Mouse (Mus musculus) liver, embryonic 13.5 days (tissue): ENCODE measurements at regions not wholly inside any gene's neighbourhood (a gene's known extent, or its start where the extent isn't known, plus 50 kb on each side); places are given as distances from the start of the nearest gene placed in this dataset.

Experiments
- ATAC-seq: fragments of 200-750 bp; cut with Nextera tagmentation; 2 replicates; pipeline ENCODE4 v1.8.0; 2017; ENCODE audit warnings: low read depth, mild to moderate bottlenecking, moderate number of reproducible peaks, moderate library complexity
- DNase-seq: peaks from one replicate; pipeline ENCODE4 v3.0.0; 2022
- H3K27ac ChIP-seq: fragments of 300-500 bp; sonication (generic); 2 replicates; pipeline ENCODE4 v1.5.1; 2015; ENCODE audit warnings: moderate library complexity, mild to moderate bottlenecking, inconsistent platforms
- H3K27me3 ChIP-seq: fragments of 300-500 bp; sonication (generic); 2 replicates; pipeline ENCODE4 v1.6.1; 2015; ENCODE audit warnings: mild to moderate bottlenecking, inconsistent platforms
- H3K36me3 ChIP-seq: fragments of 300-500 bp; sonication (generic); 2 replicates; pipeline ENCODE4 v1.6.1; 2015; ENCODE audit warnings: mild to moderate bottlenecking, inconsistent platforms
- H3K4me1 ChIP-seq: fragments of 300-500 bp; sonication (generic); replicated peaks from 2 replicates; pipeline ENCODE4 v1.6.1; 2015; ENCODE audit warnings: inconsistent platforms
- H3K4me2 ChIP-seq: fragments of 300-500 bp; sonication (generic); 2 replicates; pipeline ENCODE4 v1.6.1; 2015; ENCODE audit warnings: inconsistent platforms, mild to moderate bottlenecking, moderate library complexity
- H3K4me3 ChIP-seq: fragments of 300-500 bp; sonication (generic); replicated peaks from 2 replicates; pipeline ENCODE4 v1.5.1; 2015; ENCODE audit warnings: mild to moderate bottlenecking, inconsistent platforms
- H3K9ac ChIP-seq: fragments of 300-500 bp; sonication (generic); 2 replicates; pipeline ENCODE4 v1.6.1; 2015; ENCODE audit warnings: mild to moderate bottlenecking, inconsistent platforms
- H3K9me3 ChIP-seq: fragments of 300-500 bp; sonication (generic); replicated peaks from 2 replicates; pipeline ENCODE4 v1.6.1; 2016; ENCODE audit warnings: inconsistent platforms
- WGBS: fragments of 180-500 bp; shearing (Covaris S2); methylation state at CpG from one replicate; pipeline ENCODE4 v1.1.7; 2015; ENCODE audit not compliant: insufficient replicate concordance; 5-methylcytosine and 5-hydroxymethylcytosine counted together

DNA sequence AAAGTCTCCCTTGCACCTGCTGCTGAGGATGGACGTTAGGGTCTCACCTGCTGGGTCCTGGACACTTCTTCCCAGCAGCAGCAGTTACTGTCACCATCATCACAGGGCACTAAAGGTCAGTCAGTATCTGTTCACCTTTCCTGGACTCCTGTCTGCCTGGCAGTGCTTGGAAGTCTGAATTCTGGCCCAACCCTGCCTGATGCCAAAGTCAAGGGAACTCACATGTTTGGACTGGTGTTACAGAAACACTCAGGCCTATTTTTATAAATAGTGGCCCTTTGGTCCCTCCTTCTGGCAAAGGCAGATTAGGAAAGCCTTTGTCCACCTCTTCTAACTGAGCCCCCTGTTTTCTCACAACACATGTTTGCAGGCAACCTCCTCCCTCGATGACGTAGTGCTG is 126.2 kb upstream of the Adamts16 start:
- WGBS, result 58% methylated on average over 3 of the region's 3 CpGs
- H3K36me3 ChIP-seq, result no peaks in the 10 kb centered on the region
- no peaks in the 10 kb centered on the region for H3K4me1 ChIP-seq
- H3K9ac ChIP-seq, result no peak overlapping the region
- no peak overlapping the region for H3K4me2 ChIP-seq
- H3K27me3 ChIP-seq, result no peaks in the 10 kb centered on the region
- H3K9me3 ChIP-seq, result no peaks in the 10 kb centered on the region
- H3K27ac ChIP-seq, result no peak overlapping the region
- DNase-seq, result no peak
- no peak for ATAC-seq
- no peak overlapping the region for H3K4me3 ChIP-seq

DNA sequence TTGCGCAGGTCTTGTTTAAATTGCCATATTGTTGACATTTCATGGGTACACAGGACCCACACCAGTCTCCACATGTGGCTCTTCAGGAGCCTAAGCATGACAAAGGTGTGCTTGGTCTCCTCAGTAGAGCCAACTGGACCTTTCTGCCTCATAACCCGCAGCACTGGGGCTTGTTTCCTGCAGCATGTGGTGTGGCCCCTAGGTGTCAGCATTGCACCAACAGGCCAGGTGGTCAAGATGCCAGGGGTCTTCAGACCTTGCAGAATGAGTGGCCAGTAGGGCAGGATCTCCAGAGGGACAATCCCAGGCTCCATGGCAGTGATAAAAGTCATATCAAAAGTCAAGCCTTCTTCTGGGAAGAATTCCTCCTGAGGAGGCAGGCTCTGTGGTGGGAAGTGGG is 121.8 kb upstream of the Adamts16 start:
- WGBS, result 50% methylated on average over 2 of the region's 2 CpGs
- DNase-seq, result no peak

DNA sequence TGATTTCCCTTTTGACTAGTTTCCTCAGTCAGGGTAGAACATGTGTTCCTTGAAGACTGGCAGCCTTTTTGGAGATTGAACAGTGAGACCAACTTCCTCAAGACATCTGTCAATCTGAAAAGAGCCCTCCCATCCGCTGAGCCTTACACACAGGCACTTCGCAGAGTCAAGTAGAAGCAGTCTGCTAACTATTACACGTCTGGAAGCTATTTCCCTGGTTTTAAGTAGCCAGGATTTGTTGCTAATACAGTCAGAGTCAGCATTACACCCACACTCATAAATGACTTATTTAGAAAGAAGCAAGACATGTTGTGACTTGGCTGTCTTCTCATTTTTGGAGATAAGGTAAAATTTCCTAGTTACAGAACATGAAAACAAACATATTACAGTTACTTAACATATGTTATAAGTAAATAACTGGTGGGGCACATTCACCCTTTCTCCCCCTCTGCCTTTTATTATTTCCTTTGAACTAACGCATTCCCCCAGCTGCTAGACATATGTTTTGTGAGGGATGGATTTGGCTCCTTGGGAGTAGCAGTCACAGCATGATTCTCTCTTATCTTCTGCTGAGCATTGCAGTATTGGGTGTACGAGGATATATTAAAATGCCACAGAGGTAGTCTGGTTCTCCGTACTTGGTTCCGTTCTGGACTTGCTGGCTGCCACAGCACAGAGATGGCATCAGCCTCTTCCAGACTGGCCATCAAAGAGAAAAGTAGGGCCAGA is 92.9 kb upstream of the Adamts16 start:
- Histone ChIP-seq H3K36me3 (no peaks in the 10 kb centered on the region), H3K27me3 (no peaks in the 10 kb centered on the region), H3K9ac (no peak overlapping the region), H3K9me3 (no peaks in the 10 kb centered on the region), H3K4me3 (no peak overlapping the region), H3K4me1 (no peaks in the 10 kb centered on the region), H3K27ac (no peak overlapping the region), H3K4me2 (no peak overlapping the region)
- ATAC-seq (no peak), DNase-seq (no peak)
- 62% methylated on average over 7 of the region's 7 CpGs for WGBS

More for the DNA sequence above, 121.8 kb upstream of the Adamts16 start:
- Histone ChIP-seq H3K4me2 (no peak overlapping the region), H3K27me3 (no peaks in the 10 kb centered on the region), H3K9me3 (no peaks in the 10 kb centered on the region), H3K27ac (no peak overlapping the region), H3K4me1 (no peaks in the 10 kb centered on the region), H3K36me3 (no peaks in the 10 kb centered on the region), H3K9ac (no peak overlapping the region), H3K4me3 (no peak overlapping the region)
- ATAC-seq, result no peak

DNA sequence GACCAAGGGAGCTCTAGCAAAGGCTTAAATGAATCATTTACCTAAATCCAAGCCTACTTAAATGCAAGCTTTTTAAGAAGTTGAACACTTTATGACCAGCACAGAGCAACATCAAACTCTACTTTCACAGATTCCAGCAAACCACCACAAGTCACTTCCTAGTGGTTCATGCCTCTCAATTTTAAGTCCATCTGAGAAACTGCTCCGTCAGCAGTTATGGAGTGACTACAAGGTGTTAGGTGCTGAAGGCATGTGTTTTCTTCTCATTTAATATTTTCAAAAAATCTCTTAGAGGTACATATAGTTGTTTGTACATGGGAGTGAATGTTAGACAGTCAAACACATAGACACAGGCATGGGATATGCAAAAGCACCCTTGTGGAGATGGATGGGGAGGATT is 72.2 kb upstream of the Adamts16 start:
- WGBS, result 57% methylated on average over 1 of the region's 1 CpGs
- Histone ChIP-seq H3K9me3 (no peaks in the 10 kb centered on the region), H3K36me3 (no peaks in the 10 kb centered on the region), H3K27ac (no peak overlapping the region), H3K4me2 (no peak overlapping the region), H3K27me3 (no peaks in the 10 kb centered on the region), H3K4me1 (no peaks in the 10 kb centered on the region), H3K9ac (no peak overlapping the region), H3K4me3 (no peak overlapping the region)
- DNase-seq (no peak), ATAC-seq (no peak)

DNA sequence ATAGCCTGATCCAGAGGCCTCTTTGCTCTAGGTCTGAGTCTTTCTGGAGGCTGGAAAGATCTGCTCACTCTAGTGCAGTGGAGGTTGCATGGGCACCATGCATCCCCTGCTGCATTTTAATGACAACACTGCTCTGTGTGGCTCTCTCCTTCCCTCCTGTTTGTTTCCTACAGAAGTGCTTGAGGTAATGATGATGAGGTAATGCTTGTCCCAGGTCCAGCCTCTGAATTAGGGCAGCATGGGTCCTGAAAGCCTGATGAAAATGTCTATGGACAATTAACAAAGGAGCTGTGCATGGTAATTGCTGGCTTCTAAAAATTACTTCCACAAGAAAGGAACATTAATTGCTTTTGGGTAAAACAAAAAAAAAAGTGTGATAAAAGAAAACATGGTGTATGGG is 69.3 kb upstream of the Adamts16 start:
- Histone ChIP-seq H3K27ac (no peak overlapping the region), H3K9ac (no peak overlapping the region), H3K27me3 (no peaks in the 10 kb centered on the region), H3K4me3 (no peak overlapping the region), H3K9me3 (no peaks in the 10 kb centered on the region), H3K4me2 (no peak overlapping the region), H3K36me3 (no peaks in the 10 kb centered on the region), H3K4me1 (no peaks in the 10 kb centered on the region)
- DNase-seq (no peak), ATAC-seq (no peak)

DNA sequence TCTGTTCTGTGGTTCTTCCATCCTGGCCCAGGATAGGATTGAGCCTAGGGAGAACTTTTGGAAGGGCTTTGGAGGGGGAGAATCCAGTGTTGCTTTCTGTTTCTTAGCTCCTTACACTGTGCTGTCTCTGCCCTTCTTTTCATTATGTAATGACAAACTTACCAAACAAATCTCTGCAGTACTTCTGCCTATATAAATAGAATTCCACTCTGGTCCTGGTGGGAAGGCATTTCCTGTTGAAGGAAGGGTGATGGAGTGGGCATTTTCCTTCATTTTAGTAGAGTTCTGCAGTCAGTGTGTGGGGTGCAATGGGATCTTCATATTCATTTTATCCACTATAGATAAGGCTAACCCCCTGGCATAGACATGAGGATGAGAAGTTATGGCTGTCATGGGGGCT is 63.2 kb upstream of the Adamts16 start:
- no peak for ATAC-seq

DNA sequence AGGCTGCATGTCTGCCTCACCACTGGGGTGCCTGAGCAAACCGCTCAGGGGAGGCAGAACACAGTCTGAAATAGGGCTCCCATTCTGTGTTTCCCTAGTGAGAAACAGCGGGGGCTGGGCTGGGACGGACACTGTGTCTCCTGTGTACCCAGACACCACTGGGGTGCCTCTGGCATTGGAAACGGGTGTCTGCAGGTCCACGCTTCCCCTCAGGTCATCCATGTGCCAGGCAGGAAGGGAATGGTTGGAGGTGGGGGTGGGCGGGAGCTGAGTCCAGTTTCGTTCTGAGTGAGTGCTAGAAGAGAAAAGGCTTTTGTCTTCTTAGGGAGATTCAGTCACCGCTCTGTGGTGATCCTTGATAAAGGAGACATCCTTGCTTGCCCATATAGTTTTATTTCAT is 62.2 kb upstream of the Adamts16 start:
- Histone ChIP-seq H3K4me3 (no peak overlapping the region), H3K36me3 (no peaks in the 10 kb centered on the region), H3K4me2 (no peak overlapping the region), H3K27me3 (no peaks in the 10 kb centered on the region), H3K4me1 (no peaks in the 10 kb centered on the region), H3K9ac (no peak overlapping the region), H3K27ac (no peak overlapping the region), H3K9me3 (no peaks in the 10 kb centered on the region)
- DNase-seq (no peak), ATAC-seq (no peak)
- WGBS, result 70% methylated on average over 8 of the region's 8 CpGs

More for the DNA sequence above, 63.2 kb upstream of the Adamts16 start:
- Histone ChIP-seq H3K9ac (no peak overlapping the region), H3K27ac (no peak overlapping the region), H3K36me3 (no peaks in the 10 kb centered on the region), H3K27me3 (no peaks in the 10 kb centered on the region), H3K4me2 (no peak overlapping the region), H3K4me1 (no peaks in the 10 kb centered on the region), H3K4me3 (no peak overlapping the region), H3K9me3 (no peaks in the 10 kb centered on the region)
- DNase-seq, result no peak

DNA sequence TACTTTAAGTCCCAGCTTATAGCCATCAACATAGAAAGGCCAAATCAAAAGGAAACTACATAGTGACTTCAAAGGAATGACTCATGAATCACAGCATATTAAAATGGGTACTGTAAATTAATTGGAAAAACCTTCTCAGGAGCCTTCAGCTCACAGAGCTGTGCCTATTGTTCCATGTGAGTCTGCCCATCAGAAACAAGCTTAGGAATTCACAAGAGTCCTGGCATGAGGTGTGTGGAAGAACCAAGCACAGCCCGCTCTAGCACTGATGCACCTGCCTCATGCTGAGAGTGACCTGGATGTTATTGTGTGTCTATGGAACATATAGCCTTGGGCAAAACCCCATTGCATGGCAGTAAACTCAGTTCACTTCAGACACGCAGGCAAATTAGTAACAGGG is 61.5 kb upstream of the Adamts16 start:
- 68% methylated on average over 2 of the region's 2 CpGs for WGBS
- no peaks in the 10 kb centered on the region for H3K36me3 ChIP-seq
- no peak for ATAC-seq

DNA sequence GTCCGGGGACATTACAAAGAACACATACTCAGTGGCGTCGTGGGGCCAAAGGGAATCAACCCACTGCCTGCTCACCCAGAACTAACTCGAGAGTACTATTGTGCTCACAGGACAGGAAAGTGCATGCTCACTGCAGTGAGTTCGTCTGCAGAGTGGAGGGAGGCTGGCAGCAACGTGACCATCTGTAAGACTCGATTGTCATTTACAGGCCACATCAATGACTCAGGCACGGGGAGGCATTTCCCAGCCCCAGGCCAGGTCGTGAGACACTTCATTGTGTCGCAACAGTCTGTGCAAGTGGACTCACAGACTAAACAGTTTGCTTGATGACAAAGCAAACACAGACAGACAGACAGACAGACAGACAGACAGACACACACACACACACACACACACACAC is 61.1 kb upstream of the Adamts16 start:
- H3K4me2 ChIP-seq, result no peak overlapping the region
- ATAC-seq (no peak), DNase-seq (no peak)
- H3K9ac ChIP-seq, result no peak overlapping the region
- 41% methylated on average over 10 of the region's 10 CpGs for WGBS
- no peaks in the 10 kb centered on the region for H3K27me3 ChIP-seq
- H3K4me3 ChIP-seq, result no peak overlapping the region
- H3K27ac ChIP-seq, result no peak overlapping the region
- H3K9me3 ChIP-seq, result no peaks in the 10 kb centered on the region
- H3K4me1 ChIP-seq, result no peaks in the 10 kb centered on the region
- H3K36me3 ChIP-seq, result no peaks in the 10 kb centered on the region

More for the DNA sequence above, 61.5 kb upstream of the Adamts16 start:
- H3K4me1 ChIP-seq, result no peaks in the 10 kb centered on the region
- H3K9me3 ChIP-seq, result no peaks in the 10 kb centered on the region
- DNase-seq, result no peak
- no peaks in the 10 kb centered on the region for H3K27me3 ChIP-seq
- H3K4me2 ChIP-seq, result no peak overlapping the region
- no peak overlapping the region for H3K27ac ChIP-seq
- no peak overlapping the region for H3K9ac ChIP-seq
- no peak overlapping the region for H3K4me3 ChIP-seq

DNA sequence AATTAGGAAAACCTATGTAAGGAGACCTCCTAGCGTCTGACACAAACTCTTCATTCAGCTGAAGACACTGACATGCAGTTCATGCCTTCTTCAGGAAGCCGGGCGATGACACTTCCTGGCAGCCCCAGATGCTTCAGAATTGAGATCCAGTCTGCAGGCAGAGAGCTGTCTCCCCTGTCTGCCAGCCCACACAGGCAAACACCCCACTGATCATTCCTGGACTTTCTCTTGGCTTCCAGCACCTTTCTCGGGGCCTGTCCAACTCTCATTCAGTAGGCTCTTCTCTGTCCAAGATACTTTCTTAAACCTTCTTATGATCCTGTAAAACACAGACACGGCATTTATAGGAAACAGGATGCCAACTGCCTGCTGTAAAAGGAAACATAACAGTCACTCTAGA is 50.0 kb upstream of the Adamts16 start:
- no peaks in the 10 kb centered on the region for H3K36me3 ChIP-seq

More for the DNA sequence above, 50.0 kb upstream of the Adamts16 start:
- Histone ChIP-seq H3K4me1 (no peaks in the 10 kb centered on the region), H3K4me2 (no peak overlapping the region), H3K4me3 (no peak overlapping the region), H3K27me3 (no peaks in the 10 kb centered on the region), H3K9me3 (no peaks in the 10 kb centered on the region), H3K27ac (no peak overlapping the region), H3K9ac (no peak overlapping the region)
- WGBS, result 43% methylated on average over 5 of the region's 5 CpGs
- ATAC-seq (no peak), DNase-seq (no peak)
